Mouse (Mus musculus): ENCODE results near the gene Xxylt1.

GRCm38 (mm10) chr16:31113596-31113995 lies 32.4 kb upstream of the Xxylt1 start:
- no peak for TF ChIP-seq ZNF384 (IDR thresholded peaks at IDR 0.05; ENCODE audit: low read depth, low read length)
- TF ChIP-seq HCFC1 (IDR thresholded peaks at IDR 0.05; ENCODE audit: borderline replicate concordance, insufficient read depth, low read length): no peak
- no peak for TF ChIP-seq MAFK (IDR thresholded peaks at IDR 0.05; ENCODE audit: insufficient read depth, low read depth, low read length)
- TF ChIP-seq ZC3H11A (IDR thresholded peaks at IDR 0.05; ENCODE audit: borderline replicate concordance, low read depth, low read length): no peak
- TF ChIP-seq CHD2 (IDR thresholded peaks at IDR 0.05; ENCODE audit: low read depth, low read length): no peak
